Mouse (Mus musculus): Measurements from ENCODE around the gene Miga1. TPM values are rescaled to one million over a fixed set of nuclear protein-coding genes. Genes with fewer than 3 reads are reported as not detected.
A peak's percentile ranks its signal among the peaks of the same experiment; 100 is the strongest.

Gene Miga1
- total and polyA plus RNA-seq, 2 experiments from 2014 or later = 18.7 to 28.2 TPM

- TF ChIP-seq CTCF (IDR thresholded peaks at IDR 0.05) = no peak
- no peak for DNase-seq (ENCODE audit: low spot score)
- Histone ChIP-seq H3K4me3 (ENCODE audit: low read depth, low read length) (no peak overlapping the region), H3K27ac (ENCODE audit: low read depth, low read length) (no peak overlapping the region), H3K27me3 (ENCODE audit: insufficient read depth, low read length) (no peaks in the 10 kb centered on the region), H3K9ac (replicated peaks; ENCODE audit: low read length, poor library complexity, severe bottlenecking) (no peak overlapping the region), H3K9me3 (ENCODE audit: low read length) (no peaks in the 10 kb centered on the region), H3K36me3 (ENCODE audit: insufficient read depth, low read length) (peaks cover 34% of the 10 kb centered on the region), H3K4me2 (ENCODE audit: low read depth, low read length, poor library complexity, severe bottlenecking) (no peak overlapping the region), H3K4me1 (ENCODE audit: insufficient read depth, low read length) (no peaks in the 10 kb centered on the region)
- ATAC-seq (ENCODE audit: low FRiP score) = no peak
- WGBS = 95% methylated on average over 5 of the region's 5 CpGs
Observed at GRCm38 (mm10) chr3:152229271-152229670, 110.9 kb downstream of the Miga1 start.

- Histone ChIP-seq H3K27me3 (ENCODE audit: insufficient read depth, low read length) (no peaks in the 10 kb centered on the region), H3K9me3 (ENCODE audit: low read length) (no peaks in the 10 kb centered on the region), H3K27ac (ENCODE audit: low read depth, low read length) (no peak overlapping the region), H3K4me1 (ENCODE audit: insufficient read depth, low read length) (no peaks in the 10 kb centered on the region), H3K36me3 (ENCODE audit: insufficient read depth, low read length) (peaks cover 38% of the 10 kb centered on the region), H3K4me3 (ENCODE audit: low read depth, low read length) (no peak overlapping the region), H3K9ac (replicated peaks; ENCODE audit: low read length, poor library complexity, severe bottlenecking) (no peak overlapping the region), H3K4me2 (ENCODE audit: low read depth, low read length, poor library complexity, severe bottlenecking) (no peak overlapping the region)
- no peak for ATAC-seq (ENCODE audit: low FRiP score)
- WGBS = 94% methylated on average over 7 of the region's 7 CpGs
- DNase-seq (ENCODE audit: low spot score) = no peak
- no peak for TF ChIP-seq CTCF (IDR thresholded peaks at IDR 0.05)
Observed at GRCm38 (mm10) chr3:152228843-152229242, 111.4 kb downstream of the Miga1 start.

GRCm38 (mm10) chr3:152225906-152226305, 114.3 kb downstream of the Miga1 start:
- no peak for TF ChIP-seq CTCF (IDR thresholded peaks at IDR 0.05)
- no peaks in the 10 kb centered on the region for H3K27me3 ChIP-seq (ENCODE audit: insufficient read depth, low read length)
- DNase-seq (ENCODE audit: low spot score) = no peak
- H3K27ac ChIP-seq (ENCODE audit: low read depth, low read length) = no peak overlapping the region
- no peaks in the 10 kb centered on the region for H3K4me1 ChIP-seq (ENCODE audit: insufficient read depth, low read length)
- no peaks in the 10 kb centered on the region for H3K9me3 ChIP-seq (ENCODE audit: low read length)
- H3K4me3 ChIP-seq (ENCODE audit: low read depth, low read length) = no peak overlapping the region
- no peak overlapping the region for H3K9ac ChIP-seq (replicated peaks; ENCODE audit: low read length, poor library complexity, severe bottlenecking)
- WGBS = 92% methylated on average over 7 of the region's 7 CpGs
- H3K4me2 ChIP-seq (ENCODE audit: low read depth, low read length, poor library complexity, severe bottlenecking) = no peak overlapping the region
- ATAC-seq (ENCODE audit: low FRiP score) = no peak
- peaks cover 52% of the 10 kb centered on the region for H3K36me3 ChIP-seq (ENCODE audit: insufficient read depth, low read length)

- no peaks in the 10 kb centered on the region for H3K9me3 ChIP-seq (ENCODE audit: low read length)
- H3K4me1 ChIP-seq (ENCODE audit: insufficient read depth, low read length) = no peaks in the 10 kb centered on the region
- H3K27me3 ChIP-seq (ENCODE audit: insufficient read depth, low read length) = no peaks in the 10 kb centered on the region
- ATAC-seq (ENCODE audit: low FRiP score) (no peak), DNase-seq (ENCODE audit: low spot score) (no peak)
- no peak overlapping the region for H3K4me2 ChIP-seq (ENCODE audit: low read depth, low read length, poor library complexity, severe bottlenecking)
- H3K9ac ChIP-seq (replicated peaks; ENCODE audit: low read length, poor library complexity, severe bottlenecking) = no peak overlapping the region
- H3K36me3 ChIP-seq (ENCODE audit: insufficient read depth, low read length) = peaks cover 54% of the 10 kb centered on the region
- peak; percentile 39 for TF ChIP-seq CTCF (IDR thresholded peaks at IDR 0.05)
- H3K27ac ChIP-seq (ENCODE audit: low read depth, low read length) = no peak overlapping the region
- no peak overlapping the region for H3K4me3 ChIP-seq (ENCODE audit: low read depth, low read length)
Observed at GRCm38 (mm10) chr3:152224918-152225317, 115.3 kb downstream of the Miga1 start.

Other genes with a start within 250 kb of the Miga1 start
- gene Gipc2, start 174.2 kb downstream of the Miga1 start, total RNA-seq (2014; rRNA removed) = 13.0 and 21.1 TPM in 2 replicates
- gene Gipc2, start 174.2 kb downstream of the Miga1 start, polyA plus RNA-seq (2015; fragmentation: Nextera tagmentation; extraction: Ambion mirVana) = 10.3 and 12.8 TPM in 2 replicates
- 43.9 and 67.2 TPM in 2 replicates for gene Dnajb4, start 130.1 kb downstream of the Miga1 start, total RNA-seq (2014; rRNA removed)
- 47.1 and 50.3 TPM in 2 replicates for gene Dnajb4, start 130.1 kb downstream of the Miga1 start, polyA plus RNA-seq (2015; fragmentation: Nextera tagmentation; extraction: Ambion mirVana)
- gene Fubp1, start 130.0 kb downstream of the Miga1 start, total RNA-seq (2014; rRNA removed) = 183 and 237 TPM in 2 replicates
- 94.6 and 127 TPM in 2 replicates for gene Fubp1, start 130.0 kb downstream of the Miga1 start, polyA plus RNA-seq (2015; fragmentation: Nextera tagmentation; extraction: Ambion mirVana)
- gene Nexn, start 74.1 kb downstream of the Miga1 start, total RNA-seq (2014; rRNA removed) = 0.11 and 0.28 TPM in 2 replicates
- 1.5 and 2.3 TPM in 2 replicates for gene Nexn, start 74.1 kb downstream of the Miga1 start, polyA plus RNA-seq (2015; fragmentation: Nextera tagmentation; extraction: Ambion mirVana)
- gene Usp33, start 6.1 kb upstream of the Miga1 start, total RNA-seq (2014; rRNA removed) = 83.3 and 91.4 TPM in 2 replicates
- 65.3 and 70.7 TPM in 2 replicates for gene Usp33, start 6.1 kb upstream of the Miga1 start, polyA plus RNA-seq (2015; fragmentation: Nextera tagmentation; extraction: Ambion mirVana)
- gene Zzz3, start 55.1 kb upstream of the Miga1 start, total RNA-seq (2014; rRNA removed) = 29.4 and 40.6 TPM in 2 replicates
- 21.0 TPM in 2 replicates for gene Zzz3, start 55.1 kb upstream of the Miga1 start, polyA plus RNA-seq (2015; fragmentation: Nextera tagmentation; extraction: Ambion mirVana)

Data from midbrain, postnatal 0 days (tissue).